Mouse (Mus musculus) embryonic facial prominence, embryonic 14.5 days (tissue): Measurements from ENCODE around the gene Tmem185b. TPM values are rescaled to one million over a fixed set of nuclear protein-coding genes. Genes with fewer than 3 reads are reported as not detected.

Experiments used
- polyA plus RNA-seq: library from polyadenylated mRNA; unstranded; fragments of >200 nt; fragmentation: Nextera tagmentation; extraction: Ambion mirVana; gene quantifications from 2 replicates; pipeline ENCODE4 v1.2.1, GENCODE M21; 2014

Gene Tmem185b
- polyA plus RNA-seq, 1 experiment from 2014 or later = 25.3 TPM

Other genes with a start within 250 kb of the Tmem185b start
- gene Inhbb, start 103.9 kb upstream of the Tmem185b start, polyA plus RNA-seq = 1.3 TPM in 2 replicates
- gene Ralb, start 21.4 kb upstream of the Tmem185b start, polyA plus RNA-seq = 96.8 and 114 TPM in 2 replicates
- 15.0 and 15.5 TPM in 2 replicates for gene Epb41l5, start 122.8 kb downstream of the Tmem185b start, polyA plus RNA-seq